In genomic region chr9:99044761-99045160, GRCm38 (mm10) we compare ENCODE assay signal across 19 mouse cellular contexts. TPM values are rescaled to one million over a fixed set of nuclear protein-coding genes. Genes with fewer than 3 reads are reported as not detected.
DNase-seq lines count a peak whose midpoint lies in the region; ATAC-seq and TF ChIP-seq lines count a peak whose summit lies in the region.
"Had no signal": no experiment of that assay in that cellular context is flagged by ENCODE, and none has a peak within 500 bp of the region (broad histone marks: within the 10 kb centered on the region; RNA-seq: fewer than 3 reads in every experiment).

No protein-coding gene starts in this region.

- peaks cover 26% of the 10 kb centered on the region for H3K36me3 ChIP-seq in hindbrain, embryonic 15.5 days
- H3K36me3 ChIP-seq in hindbrain, embryonic 10.5 days: peaks cover 34% of the 10 kb centered on the region
- H3K36me3 ChIP-seq in kidney, embryonic 14.5 days (ENCODE audit: control insufficient read depth, insufficient read depth, low read length): no peaks in the 10 kb centered on the region

- TF ChIP-seq POLR2A in brain, embryonic 14.5 days (IDR thresholded peaks at IDR 0.05; ENCODE audit: borderline replicate concordance, extremely low read depth, insufficient read depth, insufficient read length, poor library complexity, severe bottlenecking): no peak

- DNase-seq in hindbrain, embryonic 10.5 days (ENCODE audit: low spot score): no peak
- peak; percentile 68 for DNase-seq in brain, embryonic 14.5 days (ENCODE audit: low read depth)
- DNase-seq in cerebellum, adult 8-10 months: peak; percentile 46
- peak; percentile 65 for DNase-seq in layer of hippocampus, adult 11-12 months (ENCODE audit: low spot score)
- no peak for DNase-seq in adrenal gland, postnatal 36 days
- no peak for DNase-seq in left cerebral cortex, adult 11 months (ENCODE audit: low spot score)
- DNase-seq: heart, postnatal 4 days; kidney, postnatal 25 days; lung, adult 2 months; thymus, adult 18-20 months had no signal

- no peak overlapping the region for H3K9ac ChIP-seq in hindbrain, embryonic 15.5 days
- H3K9ac ChIP-seq in kidney, embryonic 14.5 days (ENCODE audit: low read depth, low read length): no peak overlapping the region
- H3K9ac ChIP-seq: heart, embryonic 13.5 days had no signal

- 85% methylated on average over 8 of the region's 8 CpGs for WGBS in hindbrain, embryonic 15.5 days
- WGBS in hindbrain, embryonic 10.5 days: 90% methylated on average over 8 of the region's 8 CpGs
- WGBS in kidney, embryonic 14.5 days: 92% methylated on average over 8 of the region's 8 CpGs

- no peaks in the 10 kb centered on the region for H3K9me3 ChIP-seq in hindbrain, embryonic 15.5 days
- no peaks in the 10 kb centered on the region for H3K9me3 ChIP-seq in hindbrain, embryonic 10.5 days
- H3K9me3 ChIP-seq in kidney, embryonic 14.5 days (ENCODE audit: control insufficient read depth, low read length): no peaks in the 10 kb centered on the region
- H3K9me3 ChIP-seq: heart, embryonic 13.5 days had no signal

- no peaks in the 10 kb centered on the region for H3K27me3 ChIP-seq in hindbrain, embryonic 15.5 days
- H3K27me3 ChIP-seq in hindbrain, embryonic 10.5 days (ENCODE audit: insufficient read depth, poor library complexity, severe bottlenecking): no peaks in the 10 kb centered on the region
- H3K27me3 ChIP-seq in kidney, embryonic 14.5 days (ENCODE audit: control insufficient read depth, insufficient read depth, low read length): no peaks in the 10 kb centered on the region
- H3K27me3 ChIP-seq: heart, embryonic 13.5 days had no signal

- H3K4me2 ChIP-seq in hindbrain, embryonic 15.5 days: no peak overlapping the region
- no peak overlapping the region for H3K4me2 ChIP-seq in kidney, embryonic 14.5 days (replicated peaks; ENCODE audit: low read depth, low read length)
- H3K4me2 ChIP-seq: heart, embryonic 13.5 days had no signal

- no peak overlapping the region for H3K27ac ChIP-seq in hindbrain, embryonic 15.5 days (replicated peaks)
- H3K27ac ChIP-seq in hindbrain, embryonic 10.5 days: no peak overlapping the region
- no peak overlapping the region for H3K27ac ChIP-seq in kidney, embryonic 14.5 days (ENCODE audit: low read depth, low read length)
- H3K27ac ChIP-seq: heart, embryonic 13.5 days had no signal

- no peaks in the 10 kb centered on the region for H3K4me1 ChIP-seq in hindbrain, embryonic 15.5 days (replicated peaks)
- 0 out of 2 replicates have a peak, but pooled peaks cover 4% of the 10 kb centered on the region for H3K4me1 ChIP-seq in hindbrain, embryonic 10.5 days (replicated peaks)
- no peaks in the 10 kb centered on the region for H3K4me1 ChIP-seq in kidney, embryonic 14.5 days (ENCODE audit: control insufficient read depth, insufficient read depth, low read length)

- TF ChIP-seq CTCF in brain, embryonic 14.5 days (IDR thresholded peaks at IDR 0.05; ENCODE audit: borderline replicate concordance, extremely low read depth, insufficient read depth, insufficient read length): no peak

- no peak overlapping the region for H3K4me3 ChIP-seq in hindbrain, embryonic 15.5 days
- H3K4me3 ChIP-seq in hindbrain, embryonic 10.5 days: no peak overlapping the region
- H3K4me3 ChIP-seq in kidney, embryonic 14.5 days (ENCODE audit: low read length): no peak overlapping the region
- H3K4me3 ChIP-seq: heart, embryonic 13.5 days had no signal

- ATAC-seq in hindbrain, embryonic 15.5 days (ENCODE audit: low FRiP score, low read depth): 0 out of 2 replicates have a peak, but pooled peaks have one; percentile 34
- ATAC-seq in kidney, embryonic 14.5 days (ENCODE audit: low FRiP score, low TSS enrichment): no peak
- ATAC-seq: intestine, embryonic 16.5 days; midbrain, embryonic 16.5 days had no signal

RNA-seq across cellular contexts. Expression of gene Gm1123, which starts 9.2 kb away (rescaled TPM):
- 0.13 TPM in 1 of 2 replicates, not detected in the other for polyA plus RNA-seq in hindbrain, embryonic 15.5 days (2015; fragmentation: Nextera tagmentation; extraction: Ambion mirVana)
- polyA plus RNA-seq in hindbrain, embryonic 10.5 days (2016; fragmentation: Nextera tagmentation; extraction: Ambion mirVana): not detected in 2 replicates
- 0.04 and 0.08 TPM in 2 replicates for polyA plus RNA-seq in brain, embryonic 14.5 days (2012; rRNA removed)
- total RNA-seq in adrenal gland, postnatal 36 days (2021): not detected
- polyA plus RNA-seq in kidney, embryonic 14.5 days (2014; fragmentation: Nextera tagmentation; extraction: Ambion mirVana): 0.13 TPM in 1 of 2 replicates, not detected in the other
- total RNA-seq: ES-E14; heart, postnatal 4 days; liver, adult 2 months had no signal
- polyA plus RNA-seq: gonadal fat pad, adult 2 months; heart, embryonic 13.5 days; liver, adult 2 months; lung, adult 2 months; neural tube, embryonic 11.5 days had no signal

RNA-seq across cellular contexts. Expression of gene Faim, which starts 58.6 kb away (rescaled TPM):
- polyA plus RNA-seq in hindbrain, embryonic 15.5 days (2015; fragmentation: Nextera tagmentation; extraction: Ambion mirVana): 108 and 112 TPM in 2 replicates
- polyA plus RNA-seq in hindbrain, embryonic 10.5 days (2016; fragmentation: Nextera tagmentation; extraction: Ambion mirVana): 73.7 and 77.8 TPM in 2 replicates
- polyA plus RNA-seq in brain, embryonic 14.5 days (2012; rRNA removed): 21.9 and 35.6 TPM in 2 replicates
- total RNA-seq in adrenal gland, postnatal 36 days (2021): 10 to 100 TPM; 18.3 to 24.9 TPM
- polyA plus RNA-seq in kidney, embryonic 14.5 days (2014; fragmentation: Nextera tagmentation; extraction: Ambion mirVana): 52.0 and 55.7 TPM in 2 replicates

Comparison
In these comparisons a context has a peak if more than half of its experiments do, and no peak if none do; other contexts are left out.
1. DNase-seq: peak in brain, embryonic 14.5 days (single experiment), cerebellum, adult 8-10 months (single experiment) and layer of hippocampus, adult 11-12 months (single experiment); none in hindbrain, embryonic 10.5 days (single experiment), adrenal gland, postnatal 36 days (0 of 2) and left cerebral cortex, adult 11 months (single experiment).